Mouse (Mus musculus): ENCODE measurements around the gene Myh14.

DNA sequence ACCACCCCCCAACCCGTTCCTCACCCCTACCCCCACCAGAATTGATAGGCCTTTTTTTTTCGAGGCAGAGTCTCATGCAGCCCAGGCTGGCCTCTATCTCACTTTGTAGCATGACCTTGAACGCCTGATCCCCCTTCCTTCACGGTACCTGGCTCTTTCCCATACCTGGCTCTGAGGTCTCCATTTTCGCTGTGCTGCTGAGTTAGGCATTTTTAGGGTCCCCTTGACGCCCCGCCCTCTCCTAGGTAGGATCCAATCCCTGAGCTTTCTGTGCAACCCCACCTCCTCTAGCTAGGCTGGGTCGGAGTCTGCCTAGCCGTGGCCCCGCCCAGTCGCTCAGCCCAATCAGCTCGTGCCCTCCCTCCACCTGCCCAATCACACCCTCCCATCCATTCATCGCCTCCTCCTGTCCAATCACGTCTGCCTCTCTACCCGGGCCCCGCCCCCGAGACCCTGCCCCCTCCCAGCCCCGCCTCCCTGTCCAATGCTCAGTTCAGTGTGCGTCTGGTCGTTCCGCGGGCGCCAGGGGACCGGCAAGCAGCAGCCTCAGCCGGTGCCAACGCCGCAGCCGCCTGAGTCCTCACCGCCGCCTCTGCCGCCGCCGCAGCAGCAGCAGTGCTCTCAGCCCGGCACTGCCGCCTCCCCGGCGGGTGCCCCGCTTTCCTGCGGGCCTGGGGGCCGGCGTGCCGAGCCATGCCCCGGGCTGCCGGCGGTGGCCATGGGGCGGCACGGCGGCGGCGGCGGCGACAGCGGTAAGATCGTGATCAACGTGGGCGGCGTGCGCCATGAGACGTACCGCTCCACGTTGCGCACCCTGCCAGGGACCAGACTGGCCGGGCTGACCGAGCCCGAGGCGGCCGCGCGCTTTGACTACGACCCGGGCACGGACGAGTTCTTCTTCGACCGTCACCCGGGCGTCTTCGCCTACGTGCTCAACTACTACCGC lies 80.0 kb downstream of the Myh14 start, which contains the start of gene Kcnc3:
- no peak for TF ChIP-seq EP300 (IDR thresholded peaks at IDR 0.05; ENCODE audit: low read depth in 1 of 2, low read length in 2 of 2)
- no peak for TF ChIP-seq CTCF (IDR thresholded peaks at IDR 0.05 in 2 of 3, conservative IDR thresholded peaks at IDR 0.05 in 1 of 3; ENCODE audit: control insufficient read depth in 1 of 3, insufficient read depth in 1 of 3, low read depth in 2 of 3, low read length in 3 of 3, poor library complexity in 1 of 3, severe bottlenecking in 1 of 3)
- TF ChIP-seq MXI1 (IDR thresholded peaks at IDR 0.05; ENCODE audit: low read depth, low read length) = no peak
- no peak for TF ChIP-seq BHLHE40 (IDR thresholded peaks at IDR 0.05; ENCODE audit: borderline replicate concordance, low read depth, low read length)
- TF ChIP-seq POLR2A (IDR thresholded peaks at IDR 0.05; ENCODE audit: control insufficient read depth in 1 of 2, insufficient read depth in 1 of 2, low read depth in 1 of 2, low read length in 2 of 2, poor library complexity in 1 of 2) = no peak
- no peak for TF ChIP-seq ELF1 (IDR thresholded peaks at IDR 0.05; ENCODE audit: low read depth, low read length)

Data from MEL (cell line).